Mouse (Mus musculus) liver, adult 2 months (tissue): ENCODE measurements around the gene Gm11565. TPM values are rescaled to one million over a fixed set of nuclear protein-coding genes. Genes with fewer than 3 reads are reported as not detected.

ENCODE experiments used
- DNase-seq: peaks from one replicate; pipeline ENCODE4 v3.0.0-alpha.2; 2011; ENCODE audit warnings: low read depth, low spot score; ENCODE audit errors: extremely low read depth
- H3K27ac ChIP-seq: fragments of 200-500 bp; replicated peaks from 2 replicates; pipeline ENCODE4 v1.5.1; 2012; ENCODE audit warnings: low read depth, mild to moderate bottlenecking, control low read depth, inconsistent platforms, low read length; ENCODE audit not compliant: insufficient read depth
- H3K27me3 ChIP-seq: fragments of 200-500 bp; 2 replicates; pipeline ENCODE4 v1.6.1; 2012; ENCODE audit warnings: mild to moderate bottlenecking, moderate library complexity, low read length, inconsistent platforms; ENCODE audit not compliant: control insufficient read depth, insufficient read depth
- H3K36me3 ChIP-seq: fragments of 200-500 bp; 2 replicates; pipeline ENCODE4 v1.6.1; 2012; ENCODE audit warnings: low read length, inconsistent platforms; ENCODE audit not compliant: control insufficient read depth, insufficient read depth
- H3K4me1 ChIP-seq: fragments of 200-500 bp; 2 replicates; pipeline ENCODE4 v1.6.1; 2011; ENCODE audit warnings: low read length; ENCODE audit not compliant: control insufficient read depth, insufficient read depth
- H3K4me3 ChIP-seq: fragments of 200-500 bp; 2 replicates; pipeline ENCODE4 v1.5.1; 2011; ENCODE audit warnings: low read depth, mild to moderate bottlenecking, control low read depth, low read length, moderate library complexity; ENCODE audit not compliant: insufficient read depth
- H3K79me2 ChIP-seq: fragments of 200-500 bp; 2 replicates; pipeline ENCODE4 v1.6.1; 2012; ENCODE audit warnings: inconsistent platforms, mild to moderate bottlenecking, low read length, moderate library complexity; ENCODE audit not compliant: control insufficient read depth, insufficient read depth
- H3K9ac ChIP-seq: fragments of 200-500 bp; 2 replicates; pipeline ENCODE4 v1.6.1; 2012; ENCODE audit warnings: low read depth, mild to moderate bottlenecking, control low read depth, inconsistent platforms, low read length
- CTCF ChIP-seq: fragments of 200-500 bp; IDR thresholded peaks from 2 replicates; pipeline ENCODE4 v1.5.1; 2011; ENCODE audit warnings: low read depth, low read length, control low read depth
- POLR2A ChIP-seq: fragments of 200-500 bp; IDR thresholded peaks from 2 replicates; pipeline ENCODE4 v1.6.1; 2011; ENCODE audit warnings: low read length, control low read depth; ENCODE audit not compliant: insufficient read depth; ENCODE audit errors: extremely low read depth
- WGBS: fragments of 180-500 bp; shearing (Covaris S2); methylation state at CpG from one replicate; pipeline ENCODE4 v1.1.7; 2018; 5-methylcytosine and 5-hydroxymethylcytosine counted together
- polyA plus RNA-seq: library from polyadenylated mRNA; depleted of rRNA; stranded (reverse); fragments of >200 nt; gene quantifications from 2 replicates; pipeline ENCODE4 v1.2.3, GENCODE M21; 2012; rRNA removed
- total RNA-seq: library from RNA; depleted of rRNA; stranded (reverse); fragments of >200 nt; gene quantifications from 2 replicates; pipeline ENCODE4 v1.2.3, GENCODE M21; 2014; rRNA removed

Gene Gm11565
- total and polyA plus RNA-seq, 2 experiments, result not detected

DNA sequence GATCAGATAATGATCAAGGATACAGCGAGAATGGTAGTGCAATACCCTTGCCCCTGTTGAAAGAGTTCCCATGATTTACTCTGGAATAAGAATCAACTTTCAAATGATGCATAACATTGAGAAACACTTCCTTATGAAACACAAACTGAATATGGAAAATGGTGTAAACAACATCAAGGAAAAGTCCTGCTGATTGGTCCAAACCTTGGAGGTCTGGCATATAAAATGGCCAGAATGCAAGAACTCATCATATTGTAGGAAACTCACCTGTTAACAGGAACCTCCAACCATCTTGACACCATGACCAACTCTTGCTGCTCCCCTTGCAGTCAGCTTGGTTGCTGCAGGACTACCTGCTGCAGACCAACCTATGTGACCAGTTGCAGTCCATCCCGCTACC lies 33.6 kb downstream of the Gm11565 start, which contains the start of gene Krtap9-5:
Gene Krtap9-5 (plus strand): TSS at position 301 of the 400 bp plus-strand sequence.
- no peaks in the 10 kb centered on the region for H3K27me3 ChIP-seq
- H3K27ac ChIP-seq, result no peak within 1 kb of the TSS
- no peak for DNase-seq
- TF ChIP-seq POLR2A (no peak), CTCF (no peak)
- no peaks in the 10 kb centered on the region for H3K79me2 ChIP-seq
- no peaks in the 10 kb centered on the region for H3K4me1 ChIP-seq
- no peaks in the 10 kb centered on the region for H3K36me3 ChIP-seq
- no peak within 1 kb of the TSS for H3K4me3 ChIP-seq
- 89% methylated on average over 2 of the region's 2 CpGs for WGBS
- no peak within 1 kb of the TSS for H3K9ac ChIP-seq

GRCm38 (mm10) chr11:99964213-99964612 lies 49.7 kb downstream of the Gm11565 start:
- Histone ChIP-seq H3K79me2 (no peaks in the 10 kb centered on the region), H3K36me3 (no peaks in the 10 kb centered on the region), H3K27me3 (no peaks in the 10 kb centered on the region; the same call in 1 of the 2 replicates), H3K9ac (no peak overlapping the region), H3K4me3 (no peak overlapping the region), H3K4me1 (no peaks in the 10 kb centered on the region), H3K27ac (no peak overlapping the region)
- TF ChIP-seq POLR2A (no peak), CTCF (no peak)
- WGBS, result 56% methylated on average over 6 of the region's 6 CpGs
- no peak for DNase-seq

Other genes with a start within 250 kb of the Gm11565 start
Only the 30 nearest of the 33 such genes appear.
- not detected in 2 replicates for gene Gm14180, start 180.5 kb upstream of the Gm11565 start, total RNA-seq
- gene Gm14180, start 180.5 kb upstream of the Gm11565 start, polyA plus RNA-seq, result not detected in 2 replicates
- gene Gm11595, start 141.8 kb upstream of the Gm11565 start, total RNA-seq, result not detected in 2 replicates
- not detected in 2 replicates for gene Gm11595, start 141.8 kb upstream of the Gm11565 start, polyA plus RNA-seq
- not detected in 2 replicates for gene Krtap4-8, start 134.0 kb upstream of the Gm11565 start, total RNA-seq
- not detected in 2 replicates for gene Krtap4-8, start 134.0 kb upstream of the Gm11565 start, polyA plus RNA-seq
- not detected in 2 replicates for gene Krtap4-9, start 129.6 kb upstream of the Gm11565 start, total RNA-seq
- not detected in 2 replicates for gene Krtap4-9, start 129.6 kb upstream of the Gm11565 start, polyA plus RNA-seq
- not detected in 2 replicates for gene Gm11596, start 121.3 kb upstream of the Gm11565 start, total RNA-seq
- not detected in 2 replicates for gene Gm11596, start 121.3 kb upstream of the Gm11565 start, polyA plus RNA-seq
- not detected in 2 replicates for gene Gm11569, start 115.8 kb upstream of the Gm11565 start, total RNA-seq
- gene Gm11569, start 115.8 kb upstream of the Gm11565 start, polyA plus RNA-seq, result not detected in 2 replicates
- gene Gm11554, start 110.3 kb upstream of the Gm11565 start, total RNA-seq, result not detected in 2 replicates
- gene Gm11554, start 110.3 kb upstream of the Gm11565 start, polyA plus RNA-seq, result not detected in 2 replicates
- gene Krtap4-13, start 104.9 kb upstream of the Gm11565 start, total RNA-seq, result not detected in 2 replicates
- gene Krtap4-13, start 104.9 kb upstream of the Gm11565 start, polyA plus RNA-seq, result not detected in 2 replicates
- not detected in 2 replicates for gene Gm11564, start 99.1 kb upstream of the Gm11565 start, total RNA-seq
- gene Gm11564, start 99.1 kb upstream of the Gm11565 start, polyA plus RNA-seq, result not detected in 2 replicates
- gene 2300003K06Rik, start 76.7 kb upstream of the Gm11565 start, total RNA-seq, result not detected in 2 replicates
- not detected in 2 replicates for gene 2300003K06Rik, start 76.7 kb upstream of the Gm11565 start, polyA plus RNA-seq
- gene Krtap4-16, start 63.1 kb upstream of the Gm11565 start, total RNA-seq, result not detected in 2 replicates
- gene Krtap4-16, start 63.1 kb upstream of the Gm11565 start, polyA plus RNA-seq, result not detected in 2 replicates
- not detected in 2 replicates for gene Gm11568, start 56.8 kb upstream of the Gm11565 start, total RNA-seq
- gene Gm11568, start 56.8 kb upstream of the Gm11565 start, polyA plus RNA-seq, result not detected in 2 replicates
- gene Gm11559, start 50.3 kb upstream of the Gm11565 start, total RNA-seq, result not detected in 2 replicates
- not detected in 2 replicates for gene Gm11559, start 50.3 kb upstream of the Gm11565 start, polyA plus RNA-seq
- gene Krtap9-1, start 41.4 kb upstream of the Gm11565 start, total RNA-seq, result not detected in 2 replicates
- gene Krtap9-1, start 41.4 kb upstream of the Gm11565 start, polyA plus RNA-seq, result not detected in 2 replicates
- 0.28 TPM in 1 of 2 replicates, not detected in the other for gene Gm11567, start 35.6 kb upstream of the Gm11565 start, total RNA-seq
- not detected in 2 replicates for gene Gm11567, start 35.6 kb upstream of the Gm11565 start, polyA plus RNA-seq
- not detected in 2 replicates for gene Krtap31-1, start 6.8 kb upstream of the Gm11565 start, total RNA-seq
- gene Krtap31-1, start 6.8 kb upstream of the Gm11565 start, polyA plus RNA-seq, result not detected in 2 replicates
- gene Krtap31-2, start 21.5 kb downstream of the Gm11565 start, total RNA-seq, result not detected in 2 replicates
- gene Krtap31-2, start 21.5 kb downstream of the Gm11565 start, polyA plus RNA-seq, result not detected in 2 replicates
- not detected in 2 replicates for gene Krtap9-5, start 33.7 kb downstream of the Gm11565 start, total RNA-seq
- gene Krtap9-5, start 33.7 kb downstream of the Gm11565 start, polyA plus RNA-seq, result not detected in 2 replicates
- gene Krtap29-1, start 64.3 kb downstream of the Gm11565 start, total RNA-seq, result not detected in 2 replicates
- gene Krtap29-1, start 64.3 kb downstream of the Gm11565 start, polyA plus RNA-seq, result not detected in 2 replicates
- not detected in 2 replicates for gene Krtap16-1, start 71.8 kb downstream of the Gm11565 start, total RNA-seq
- gene Krtap16-1, start 71.8 kb downstream of the Gm11565 start, polyA plus RNA-seq, result not detected in 2 replicates
- gene Krtap17-1, start 79.2 kb downstream of the Gm11565 start, total RNA-seq, result not detected in 2 replicates
- gene Krtap17-1, start 79.2 kb downstream of the Gm11565 start, polyA plus RNA-seq, result not detected in 2 replicates
- not detected in 2 replicates for gene Krt33a, start 101.5 kb downstream of the Gm11565 start, total RNA-seq
- not detected in 2 replicates for gene Krt33a, start 101.5 kb downstream of the Gm11565 start, polyA plus RNA-seq
- gene Krt33b, start 115.1 kb downstream of the Gm11565 start, total RNA-seq, result not detected in 2 replicates
- not detected in 2 replicates for gene Krt33b, start 115.1 kb downstream of the Gm11565 start, polyA plus RNA-seq
- not detected in 2 replicates for gene Krt34, start 126.8 kb downstream of the Gm11565 start, total RNA-seq
- gene Krt34, start 126.8 kb downstream of the Gm11565 start, polyA plus RNA-seq, result not detected in 2 replicates
- not detected in 2 replicates for gene Krt31, start 135.8 kb downstream of the Gm11565 start, total RNA-seq
- not detected in 2 replicates for gene Krt31, start 135.8 kb downstream of the Gm11565 start, polyA plus RNA-seq
- not detected in 2 replicates for gene Krt32, start 173.5 kb downstream of the Gm11565 start, total RNA-seq
- not detected in 2 replicates for gene Krt32, start 173.5 kb downstream of the Gm11565 start, polyA plus RNA-seq
- not detected in 2 replicates for gene Krt35, start 181.5 kb downstream of the Gm11565 start, total RNA-seq
- not detected in 2 replicates for gene Krt35, start 181.5 kb downstream of the Gm11565 start, polyA plus RNA-seq
- gene Krt36, start 190.9 kb downstream of the Gm11565 start, total RNA-seq, result not detected in 2 replicates
- not detected in 2 replicates for gene Krt36, start 190.9 kb downstream of the Gm11565 start, polyA plus RNA-seq
- gene Krt13, start 206.8 kb downstream of the Gm11565 start, total RNA-seq, result not detected in 2 replicates
- 0.54 TPM in 1 of 2 replicates, not detected in the other for gene Krt13, start 206.8 kb downstream of the Gm11565 start, polyA plus RNA-seq
- not detected in 2 replicates for gene Krt15, start 221.2 kb downstream of the Gm11565 start, total RNA-seq
- gene Krt15, start 221.2 kb downstream of the Gm11565 start, polyA plus RNA-seq, result not detected in 2 replicates